Mouse (Mus musculus) v-Abl transformed pro-B cells (cell line): Measurements from ENCODE around the gene Stxbp3.

ENCODE experiments used
- in situ Hi-C, 2 experiments: fragments of 400-800 bp; cut with MboI; formaldehyde crosslinking; loops; one replicate each; pipeline ENCODE4 v1.15.1; 2025; ENCODE audit not compliant: unreplicated experiment in 2 of 2

The Stxbp3 gene

DNA sequence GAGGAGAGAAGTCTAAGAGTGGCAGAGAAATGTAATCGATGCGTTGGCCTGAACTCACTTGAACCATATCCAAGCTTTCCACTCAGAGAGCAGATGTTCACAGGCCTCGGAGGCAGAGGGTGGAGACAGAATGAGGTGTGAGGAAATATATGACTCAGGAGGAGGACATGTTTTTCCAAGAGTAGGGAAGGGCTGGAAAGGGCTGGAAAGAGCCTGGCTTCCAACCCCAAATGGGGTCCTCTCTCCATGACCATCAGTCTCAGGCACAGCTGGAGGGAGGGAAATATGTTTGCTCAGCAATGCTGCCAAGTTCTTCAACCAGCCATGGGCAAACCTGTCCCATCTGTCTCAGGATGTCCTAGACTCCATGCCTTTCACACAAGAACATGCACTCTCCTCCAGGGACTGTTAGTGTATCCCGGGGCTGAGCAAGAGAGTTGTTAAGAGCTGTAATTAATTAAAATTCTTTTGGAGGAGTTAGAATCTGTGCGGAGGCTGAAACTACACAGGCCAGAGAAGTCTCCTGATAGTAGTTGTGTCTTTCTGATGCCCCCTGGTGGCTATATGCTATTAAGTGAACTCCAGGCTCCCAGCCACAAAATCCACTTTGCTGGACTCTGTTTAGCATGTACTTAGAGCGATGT is 69.5 kb downstream of the Stxbp3 start:
- in situ Hi-C loops, result loop anchor here (5.0 to 25.0 kb wide), 7 partner anchors 74 to 716 kb away; partner anchors contain the start of genes 1700013F07Rik (in 1 of the 2) and 5330417C22Rik (in 1 of the 2)

DNA sequence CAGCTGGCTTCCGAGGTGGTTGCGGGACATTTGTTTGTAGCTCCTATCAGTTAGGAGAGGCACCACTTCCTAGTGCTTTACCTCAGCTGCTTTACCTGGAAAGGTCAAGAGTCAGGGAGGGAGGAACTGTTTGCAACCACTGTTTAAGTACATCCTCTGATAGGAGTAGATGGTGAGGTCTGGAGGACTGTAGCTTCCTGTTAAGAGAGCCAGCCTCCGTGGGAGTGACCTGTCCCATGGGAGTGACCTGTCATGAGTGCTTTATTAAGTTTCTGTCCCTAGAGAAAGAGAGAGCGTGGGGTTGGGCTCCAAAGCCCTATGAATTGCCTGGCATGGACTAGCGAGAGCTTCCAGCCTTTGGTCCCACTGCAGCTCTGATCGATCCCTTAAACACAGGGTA is 70.8 kb downstream of the Stxbp3 start:
- in situ Hi-C loops, result loop anchor here (25.0 kb wide), 2 partner anchors 293 to 718 kb away; no protein-coding TSS in a partner anchor

DNA sequence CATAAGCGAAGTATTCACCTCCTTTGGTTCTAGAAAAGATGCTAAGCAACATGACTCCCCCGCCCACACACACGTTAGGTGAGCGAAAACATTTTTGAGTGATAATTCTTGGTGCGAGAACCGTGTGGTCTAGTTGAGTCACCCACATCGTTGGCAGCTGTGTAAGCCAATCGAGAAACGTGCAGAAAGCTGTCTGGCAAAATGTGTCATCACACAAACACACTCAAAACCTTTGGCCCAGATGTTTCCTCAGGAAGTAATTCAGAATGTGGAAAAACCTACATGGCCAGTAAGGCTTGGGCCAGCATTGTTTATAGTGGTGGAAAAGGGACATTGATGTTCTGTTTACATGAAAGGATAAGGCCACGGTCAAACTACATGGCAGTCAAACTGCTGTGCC is 72.9 kb downstream of the Stxbp3 start:
- in situ Hi-C loops, result loop anchor here (25.0 kb wide), 2 partner anchors 295 to 720 kb away; no protein-coding TSS in a partner anchor

DNA sequence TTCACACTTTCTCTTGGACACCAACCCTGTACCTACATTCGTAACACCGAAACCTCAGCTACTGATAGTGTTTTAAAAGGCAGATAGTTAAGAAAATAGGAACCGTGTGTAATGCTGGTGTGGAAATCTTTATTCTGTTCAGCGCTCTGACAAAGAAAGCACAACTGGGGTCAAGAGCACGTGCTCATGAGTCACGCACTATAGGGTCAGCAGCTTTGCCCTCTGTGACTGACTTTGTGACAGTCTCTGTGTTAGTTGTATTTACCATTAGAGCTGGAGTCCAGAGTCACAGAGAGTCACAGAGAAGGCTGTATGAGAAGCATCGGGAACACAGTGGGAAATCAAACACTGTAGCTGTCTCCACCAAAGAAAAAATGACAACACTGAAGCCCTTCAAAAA is 73.4 kb downstream of the Stxbp3 start:
- in situ Hi-C loops, result loop anchor here (25.0 kb wide), 2 partner anchors 295 to 720 kb away; no protein-coding TSS in a partner anchor

DNA sequence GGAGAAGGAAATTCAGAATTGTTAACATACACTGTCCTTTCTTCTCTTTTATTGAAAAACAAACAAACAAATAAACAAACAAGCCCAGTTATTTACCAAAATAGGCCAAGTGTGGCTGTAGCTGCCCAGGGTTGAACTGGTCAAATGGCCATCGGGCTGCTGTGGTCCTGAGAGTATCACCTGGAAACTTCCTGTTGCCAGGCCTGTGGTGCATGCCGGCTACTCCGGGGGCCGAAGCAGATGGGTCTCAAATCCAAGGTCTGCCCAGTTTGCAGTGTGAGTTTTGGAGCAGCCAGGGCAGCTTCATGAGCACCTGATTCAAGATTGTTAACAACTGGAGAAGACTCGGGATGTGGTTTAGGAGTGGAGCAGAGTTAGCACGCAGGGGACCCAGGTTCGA is 74.8 kb downstream of the Stxbp3 start:
- in situ Hi-C loops, result loop anchor here (25.0 kb wide), 2 partner anchors 297 to 722 kb away; no protein-coding TSS in a partner anchor

DNA sequence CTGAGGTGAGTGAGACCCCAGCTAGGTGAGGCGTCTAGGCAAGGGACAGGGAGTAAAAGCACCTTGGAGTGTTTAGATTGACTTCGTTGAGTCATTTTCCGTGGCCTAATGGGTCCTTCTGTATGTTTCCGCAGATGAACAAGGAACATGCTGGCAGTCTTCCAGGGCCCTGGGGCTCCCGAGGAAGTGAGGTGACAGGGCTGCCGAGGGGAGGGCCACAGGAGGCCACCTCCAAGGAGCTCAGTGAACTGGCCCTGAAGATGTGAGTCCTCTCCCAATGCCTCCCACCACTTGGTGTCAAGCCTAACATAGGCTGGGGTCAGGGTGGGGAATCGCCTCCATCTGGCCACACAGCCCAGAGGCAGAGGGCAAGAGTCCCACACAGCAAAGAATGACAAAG is 75.3 kb downstream of the Stxbp3 start:
- in situ Hi-C loops, result loop anchor here (25.0 kb wide), 2 partner anchors 297 to 722 kb away; no protein-coding TSS in a partner anchor

DNA sequence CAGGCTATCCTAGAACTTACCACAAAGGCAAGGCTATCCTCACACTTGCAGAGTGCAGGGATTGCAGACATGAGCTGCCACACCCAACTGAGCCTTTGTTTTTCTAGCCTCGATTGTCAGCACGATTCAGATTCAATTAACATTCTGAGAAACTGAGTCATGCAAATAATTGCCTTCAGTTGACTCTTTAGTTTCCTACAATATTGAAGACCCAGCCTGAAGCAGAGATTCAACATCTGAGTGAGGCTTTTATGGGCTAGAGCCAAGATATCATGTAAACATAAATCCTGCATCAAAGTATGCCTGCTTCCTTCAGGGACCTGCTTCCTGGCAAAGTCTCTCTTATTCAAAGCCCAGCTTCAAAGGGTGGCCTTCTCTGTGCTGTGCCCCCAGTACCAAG is 76.6 kb downstream of the Stxbp3 start:
- in situ Hi-C loops, result loop anchor here (25.0 kb wide), 2 partner anchors 299 to 724 kb away; no protein-coding TSS in a partner anchor

DNA sequence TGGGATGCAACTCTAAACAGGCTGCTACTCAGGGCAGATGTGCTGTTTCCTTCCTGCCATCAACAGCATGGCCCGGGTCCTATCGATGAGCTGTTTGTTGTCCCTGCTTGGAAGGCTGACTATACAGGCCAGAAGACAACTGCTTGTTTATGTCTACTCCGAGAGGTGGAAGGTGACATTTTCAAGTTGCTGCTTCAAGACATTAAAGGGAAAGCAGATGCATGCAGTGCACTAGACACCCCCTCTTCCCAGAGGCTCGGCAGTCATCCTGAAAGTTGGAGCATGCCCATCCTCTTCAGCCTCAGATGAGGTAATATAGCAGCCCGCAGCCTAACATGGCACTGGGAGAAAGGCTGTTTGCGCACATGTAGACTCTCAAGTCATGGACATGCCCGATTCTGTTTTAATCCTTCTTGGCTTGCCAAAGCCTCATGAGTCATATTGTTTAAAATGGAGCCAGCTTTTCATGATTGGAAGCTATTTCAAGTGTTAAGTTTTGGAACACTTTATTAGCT is 77.7 kb downstream of the Stxbp3 start:
- in situ Hi-C loops, result loop anchor here (25.0 kb wide), 2 partner anchors 300 to 725 kb away; no protein-coding TSS in a partner anchor

DNA sequence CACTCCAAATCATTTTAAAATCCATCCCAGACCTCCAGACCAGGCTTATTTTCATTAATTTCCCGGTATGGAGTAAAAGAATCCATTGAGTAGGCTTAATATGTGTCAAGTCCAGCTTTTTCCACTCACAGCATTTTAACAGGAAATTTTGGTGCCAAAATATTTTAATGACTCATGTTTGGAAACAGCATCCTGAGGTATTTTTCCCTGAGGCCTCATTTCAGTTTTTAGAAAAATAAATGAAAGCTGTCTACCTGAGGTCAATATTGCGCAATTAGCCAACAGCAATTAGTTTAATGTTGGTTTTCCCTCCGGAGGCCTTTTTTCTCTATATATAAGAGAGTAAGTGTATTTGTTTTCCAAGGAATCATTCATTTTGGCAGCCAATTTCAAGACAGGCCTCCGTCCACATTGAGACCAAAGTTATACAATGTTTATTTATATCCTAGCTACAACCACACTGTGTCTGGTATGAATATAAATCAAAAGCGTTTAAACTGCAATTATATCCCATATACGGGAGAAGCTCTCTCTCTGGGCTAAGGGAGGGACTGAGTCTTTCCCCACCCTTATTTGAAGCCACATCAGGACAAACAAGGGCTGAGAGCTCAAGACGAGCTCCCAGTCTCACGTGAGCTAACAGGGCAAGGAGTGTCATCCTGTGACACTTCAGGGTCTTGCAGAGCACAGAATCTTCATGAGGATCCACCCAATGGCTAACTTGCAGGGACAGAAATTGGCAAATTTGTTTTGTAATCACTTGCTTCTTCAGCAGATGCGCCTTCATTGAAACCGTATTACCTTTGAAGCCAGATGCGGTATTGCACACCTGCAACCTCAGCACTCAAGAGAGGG is 80.5 kb downstream of the Stxbp3 start:
- in situ Hi-C loops, result loop anchor here (25.0 kb wide), 2 partner anchors 303 to 728 kb away; no protein-coding TSS in a partner anchor

DNA sequence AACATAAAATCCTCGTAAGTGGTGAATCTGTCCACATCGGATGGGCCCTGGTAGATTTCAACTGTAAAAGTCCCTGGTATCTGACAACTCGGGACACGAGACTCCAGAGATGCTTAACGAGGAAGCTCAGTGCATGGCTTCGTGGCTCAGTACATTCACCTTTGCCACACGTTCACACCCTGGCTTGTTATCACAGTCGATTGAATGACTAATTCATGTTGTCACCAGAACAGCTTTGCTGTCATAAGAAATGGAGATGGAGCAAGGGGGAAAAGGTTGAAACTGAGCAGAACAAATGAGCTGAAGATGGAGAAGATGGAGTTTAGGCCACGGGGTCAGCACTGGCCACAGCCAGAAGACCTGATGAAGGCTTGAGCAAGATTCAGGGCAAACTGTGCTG is 82.8 kb downstream of the Stxbp3 start:
- in situ Hi-C loops, result loop anchor here (25.0 kb wide), 2 partner anchors 305 to 730 kb away; no protein-coding TSS in a partner anchor

DNA sequence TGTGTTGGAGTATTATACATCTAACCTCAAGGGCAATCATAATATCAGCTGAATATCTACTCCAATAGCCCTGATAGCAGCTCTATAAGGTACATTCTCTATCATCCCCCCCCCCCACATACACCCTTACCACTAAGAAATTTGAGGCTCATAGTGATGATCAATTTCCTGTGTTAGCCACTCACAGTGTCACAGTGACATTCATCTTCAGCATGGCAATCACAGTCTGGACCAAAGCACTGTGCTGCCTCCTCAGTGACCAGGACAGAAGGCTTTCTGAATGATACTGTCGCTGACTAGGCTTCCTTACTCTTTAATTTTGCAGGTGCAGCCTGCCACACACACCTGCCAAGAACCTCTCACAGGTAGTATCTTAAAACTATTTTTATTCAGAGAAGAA is 84.2 kb downstream of the Stxbp3 start:
- in situ Hi-C loops, result loop anchor here (25.0 kb wide), 2 partner anchors 306 to 731 kb away; no protein-coding TSS in a partner anchor

DNA sequence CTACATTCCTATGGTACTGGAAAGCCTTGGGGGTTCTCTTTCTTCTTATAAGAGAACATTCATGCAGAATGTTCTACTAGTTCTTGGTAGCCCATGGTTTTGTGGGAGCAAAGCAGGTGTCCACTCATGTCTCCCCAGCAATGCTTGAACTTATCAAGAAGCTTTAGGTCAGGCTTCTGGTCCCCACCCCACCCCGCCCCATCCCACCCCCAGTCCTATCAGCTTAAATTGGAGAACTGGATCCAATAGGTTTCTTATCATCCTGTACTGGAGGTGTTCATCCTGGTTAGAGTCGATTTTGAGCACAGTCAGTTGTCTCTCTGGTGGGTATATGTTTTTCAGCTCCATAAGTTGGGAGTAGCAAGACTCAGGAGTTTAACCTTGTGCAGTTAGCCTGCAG is 84.8 kb downstream of the Stxbp3 start:
- in situ Hi-C loops, result loop anchor here (25.0 kb wide), 2 partner anchors 307 to 732 kb away; no protein-coding TSS in a partner anchor

DNA sequence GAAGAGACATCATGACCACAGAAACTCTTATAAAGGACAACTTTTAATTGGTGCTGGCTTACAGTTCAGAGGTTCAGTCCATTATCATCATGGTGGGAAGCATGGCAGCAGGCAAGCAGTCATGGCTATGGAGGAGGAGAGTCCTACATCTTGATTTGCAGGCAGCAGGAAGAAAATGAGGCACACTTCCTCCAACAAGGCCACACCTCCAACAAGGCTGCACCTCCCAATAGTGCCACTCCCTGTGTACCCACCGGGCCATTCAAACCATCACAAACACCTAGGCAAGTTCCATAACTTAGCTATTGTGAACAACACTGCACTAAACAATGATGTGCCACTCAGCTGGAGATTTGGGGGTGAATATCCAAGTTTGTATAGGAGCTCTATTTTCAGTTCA is 85.8 kb downstream of the Stxbp3 start:
- in situ Hi-C loops, result loop anchor here (25.0 kb wide), 2 partner anchors 308 to 733 kb away; no protein-coding TSS in a partner anchor

DNA sequence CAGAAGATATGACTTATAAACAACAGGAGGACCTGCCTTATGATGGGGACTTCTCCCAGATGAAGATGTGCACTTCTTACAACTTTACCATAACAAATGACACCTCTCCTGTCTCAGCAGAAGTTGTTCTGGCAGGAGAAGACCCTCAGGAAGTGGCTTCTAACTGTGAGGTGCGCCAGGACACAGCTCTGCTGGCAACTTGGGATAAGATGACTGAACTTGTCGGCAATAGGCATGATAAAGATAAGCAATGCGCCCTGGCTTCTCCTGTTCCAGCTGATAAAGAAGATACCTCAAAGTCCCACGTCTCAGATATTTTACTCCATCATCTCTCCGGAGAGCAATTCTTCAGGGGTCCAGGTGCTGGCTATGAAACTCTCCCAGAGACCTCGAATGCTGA is 88.6 kb downstream of the Stxbp3 start:
- in situ Hi-C loops, result loop anchor here (25.0 kb wide), 2 partner anchors 311 to 736 kb away; no protein-coding TSS in a partner anchor

DNA sequence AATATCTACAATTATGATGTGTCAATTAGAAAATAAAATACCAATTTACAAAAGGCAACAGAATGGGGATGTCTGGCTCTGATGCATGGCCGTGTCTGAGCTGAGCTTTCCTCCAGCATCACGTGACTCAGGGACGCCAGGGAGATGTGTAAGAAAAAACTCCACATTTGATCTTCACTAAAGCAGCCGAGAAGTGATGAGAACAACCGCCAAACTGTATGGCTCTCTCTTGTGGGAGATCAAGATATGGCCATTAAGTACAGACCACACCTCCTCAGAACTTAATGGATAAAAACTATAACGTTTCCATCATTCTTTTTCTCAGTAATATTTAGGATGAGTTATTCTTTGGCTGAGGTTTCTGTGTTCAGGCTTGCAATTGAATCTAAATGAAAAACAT is 89.3 kb downstream of the Stxbp3 start:
- in situ Hi-C loops, result loop anchor here (25.0 kb wide), 2 partner anchors 311 to 736 kb away; no protein-coding TSS in a partner anchor

DNA sequence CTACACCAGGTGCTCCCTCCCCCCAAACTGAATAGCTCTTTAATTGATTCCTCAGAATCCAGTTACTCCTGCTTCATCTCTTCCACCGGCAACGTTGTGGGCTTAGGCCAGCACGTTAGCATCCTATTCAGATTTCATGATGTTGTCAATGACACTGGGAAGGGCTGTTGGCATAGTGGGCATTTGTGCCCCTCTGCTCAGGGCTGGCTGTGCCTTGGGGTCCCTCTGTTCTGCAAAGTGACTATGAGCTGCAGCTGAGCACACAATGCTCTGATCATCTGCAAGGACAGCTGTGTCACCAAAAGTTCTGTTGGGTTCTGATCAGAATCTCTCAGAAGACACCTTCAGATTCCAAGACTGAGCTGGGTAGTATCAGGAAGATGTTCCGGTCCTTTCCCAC is 96.3 kb downstream of the Stxbp3 start:
- in situ Hi-C loops, result no loop called here
